Mouse (Mus musculus) monocyte, adult 5-6 weeks (primary cell): ENCODE measurements around the gene Tubb3. TPM values are rescaled to one million over a fixed set of nuclear protein-coding genes. Genes with fewer than 3 reads are reported as not detected.
"Not testable (repeated sequence)": the region's sequence is repeated elsewhere in the genome, so short reads cannot be mapped to it uniquely, and the experiment has no call there.

Source experiments
- ATAC-seq: fragments of 153-309, 156-312 bp; replicated peaks from 2 replicates; pipeline ENCODE4 v1.8.0; 2017; ENCODE audit warnings: mild to moderate bottlenecking; ENCODE audit not compliant: low TSS enrichment, insufficient number of reproducible peaks, severe bottlenecking, poor library complexity, low FRiP score
- total RNA-seq: library from RNA; stranded (forward); fragments of 200-1000, 200-491, 200-594 nt; gene quantifications from 3 replicates; pipeline ENCODE4 v1.2.3, GENCODE M21; 2017

Tubb3 gene
- total RNA-seq, 1 experiment from 2014 or later: 0.76 TPM

DNA sequence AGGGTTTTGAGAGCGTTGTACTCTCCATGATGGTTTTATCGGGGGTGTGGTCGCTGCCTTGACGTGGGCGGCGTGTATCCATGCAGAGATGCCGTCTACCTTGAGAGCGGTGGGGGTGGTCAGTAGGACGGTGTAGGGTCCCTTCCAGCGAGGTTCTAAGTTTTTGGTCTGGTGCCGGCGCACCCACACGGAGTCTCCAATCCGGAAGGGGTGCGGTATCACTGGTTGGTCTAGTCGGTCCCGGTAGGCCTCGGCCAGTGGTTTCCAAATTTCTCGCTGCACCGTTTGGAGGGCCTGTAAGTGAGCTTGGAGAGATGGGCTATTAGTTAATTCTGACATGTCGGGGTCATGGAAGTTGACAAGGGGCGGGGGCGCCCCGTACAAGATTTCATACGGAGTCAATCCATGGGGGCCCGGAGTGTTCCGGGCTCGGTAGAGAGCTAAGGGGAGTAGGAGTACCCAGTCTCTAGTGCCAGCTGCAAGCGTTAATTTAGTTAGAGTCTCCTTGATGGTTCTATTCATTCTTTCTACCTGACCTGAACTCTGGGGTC lies 17.2 kb downstream of the Tubb3 start:
- ATAC-seq: no peak

DNA sequence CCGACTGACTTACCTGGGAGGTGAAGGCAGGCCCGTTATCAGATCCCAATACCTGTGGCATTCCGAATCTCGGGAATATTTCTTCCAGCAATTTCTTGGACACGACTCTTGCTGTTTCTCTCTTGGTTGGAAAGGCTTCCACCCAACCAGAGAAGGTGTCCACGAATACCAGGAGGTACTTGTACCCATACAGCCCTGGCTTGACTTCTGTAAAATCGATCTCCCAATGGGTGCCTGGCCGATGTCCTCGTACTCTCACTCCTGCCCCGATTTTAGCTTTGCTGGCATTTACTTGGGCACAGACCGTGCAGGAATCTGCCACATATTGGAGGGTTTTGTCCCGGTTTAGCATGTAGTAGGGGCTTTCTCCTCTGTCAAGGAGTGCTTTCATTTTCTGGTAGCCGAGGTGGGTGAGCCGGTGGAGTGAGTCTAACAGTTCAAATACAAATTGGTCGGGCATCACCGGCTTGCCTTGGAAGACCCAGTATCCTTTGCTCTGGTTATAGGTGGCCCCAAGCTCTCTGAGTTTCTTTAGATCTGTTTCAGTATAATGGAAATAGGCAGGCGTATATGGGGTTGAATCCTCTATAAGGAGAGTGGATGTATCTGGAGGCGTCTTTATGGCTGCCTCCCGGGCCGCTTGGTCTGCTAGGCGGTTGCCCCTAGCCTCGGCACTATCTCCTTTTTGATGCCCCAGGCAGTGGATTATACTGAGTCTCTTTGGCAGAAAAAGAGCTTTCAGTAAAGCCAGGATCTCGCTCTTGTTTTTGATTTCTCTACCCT lies 17.9 kb downstream of the Tubb3 start:
- no peak for ATAC-seq

DNA sequence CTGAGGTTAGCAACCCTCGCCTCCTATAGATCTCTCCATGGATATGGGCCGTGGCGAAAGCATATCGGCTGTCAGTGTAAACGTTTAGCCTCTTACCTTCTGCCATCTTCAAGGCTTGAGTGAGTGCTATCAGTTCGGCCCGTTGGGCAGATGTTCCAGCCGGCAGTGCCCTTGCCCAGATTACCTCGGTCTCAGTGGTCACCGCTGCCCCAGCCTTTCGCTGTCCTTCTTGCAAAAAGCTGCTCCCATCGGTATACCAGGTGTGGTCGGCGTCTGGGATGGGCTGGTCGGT lies 18.4 kb downstream of the Tubb3 start:
- not testable (repeated sequence) for ATAC-seq

DNA sequence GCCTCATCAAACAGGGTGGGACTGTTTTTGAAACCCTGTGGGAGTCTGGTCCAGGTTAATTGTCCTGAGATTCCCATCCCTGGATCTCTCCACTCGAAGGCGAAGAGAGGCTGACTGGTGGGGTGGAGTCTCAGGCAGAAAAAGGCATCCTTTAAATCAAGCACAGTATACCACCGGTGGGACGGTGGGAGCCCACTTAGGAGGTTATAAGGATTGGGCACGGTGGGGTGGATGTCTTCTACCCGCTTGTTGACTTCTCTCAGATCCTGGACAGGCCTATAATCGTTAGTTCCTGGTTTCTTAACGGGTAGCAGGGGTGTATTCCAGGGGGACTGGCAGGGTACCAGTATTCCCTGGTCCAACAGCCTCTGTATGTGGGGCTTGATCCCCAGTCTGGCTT lies 19.7 kb downstream of the Tubb3 start:
- not testable (repeated sequence) for ATAC-seq

DNA sequence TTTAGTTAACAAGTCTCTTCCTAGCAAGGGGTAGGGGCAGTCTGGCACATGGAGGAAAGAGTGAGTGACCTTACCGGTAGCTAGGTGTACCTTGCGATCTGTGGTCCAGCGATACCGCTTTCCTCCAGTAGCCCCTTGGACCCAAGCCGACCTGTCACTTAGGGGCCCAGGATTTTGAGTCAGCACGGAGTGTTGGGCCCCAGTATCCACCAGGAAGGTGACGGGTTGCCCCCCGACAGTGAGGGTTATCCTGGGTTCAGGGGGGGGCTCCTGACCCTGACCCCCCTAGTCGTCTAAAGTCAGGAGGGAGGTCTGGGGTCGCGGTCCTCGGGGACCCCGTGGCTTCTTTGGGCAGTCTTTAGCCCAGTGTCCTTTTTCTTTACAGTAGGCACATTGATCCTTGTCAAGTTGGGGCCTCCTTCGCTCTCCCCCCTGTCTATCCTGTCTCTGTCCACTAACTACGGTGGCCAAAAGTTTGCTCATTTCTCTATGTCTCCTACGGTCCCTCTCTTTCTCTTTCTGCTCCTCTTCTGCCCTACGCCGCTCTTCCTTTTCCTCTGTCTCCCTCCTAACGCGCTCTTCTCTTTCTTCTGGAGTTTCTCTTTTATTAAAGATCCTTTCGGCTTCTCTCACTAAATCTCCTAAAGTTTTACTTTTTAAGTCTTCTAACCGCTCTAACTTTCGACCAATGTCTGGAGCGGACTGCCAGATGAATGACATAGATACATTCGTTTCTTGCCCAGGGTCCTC lies 20.6 kb downstream of the Tubb3 start:
- no peak for ATAC-seq

DNA sequence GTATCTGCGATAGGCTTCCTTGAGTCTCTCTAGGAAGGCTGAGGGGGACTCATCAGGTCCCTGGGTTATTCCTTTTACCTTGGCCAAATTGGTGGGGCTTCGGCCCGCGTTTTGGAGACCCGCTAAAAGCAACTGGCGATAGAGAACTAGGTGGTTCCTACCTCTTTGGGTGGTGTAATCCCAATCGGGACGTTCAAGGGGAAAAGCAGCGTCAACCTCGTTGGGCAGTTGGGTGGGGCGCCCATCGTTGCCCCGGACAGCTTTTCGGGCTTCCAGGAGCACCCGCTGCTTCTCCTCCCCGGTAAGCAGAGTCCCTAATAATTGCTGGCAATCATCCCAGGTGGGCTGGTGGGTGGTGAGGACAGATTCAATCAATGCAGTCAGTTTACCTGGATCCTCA lies 21.2 kb downstream of the Tubb3 start:
- no peak for ATAC-seq

DNA sequence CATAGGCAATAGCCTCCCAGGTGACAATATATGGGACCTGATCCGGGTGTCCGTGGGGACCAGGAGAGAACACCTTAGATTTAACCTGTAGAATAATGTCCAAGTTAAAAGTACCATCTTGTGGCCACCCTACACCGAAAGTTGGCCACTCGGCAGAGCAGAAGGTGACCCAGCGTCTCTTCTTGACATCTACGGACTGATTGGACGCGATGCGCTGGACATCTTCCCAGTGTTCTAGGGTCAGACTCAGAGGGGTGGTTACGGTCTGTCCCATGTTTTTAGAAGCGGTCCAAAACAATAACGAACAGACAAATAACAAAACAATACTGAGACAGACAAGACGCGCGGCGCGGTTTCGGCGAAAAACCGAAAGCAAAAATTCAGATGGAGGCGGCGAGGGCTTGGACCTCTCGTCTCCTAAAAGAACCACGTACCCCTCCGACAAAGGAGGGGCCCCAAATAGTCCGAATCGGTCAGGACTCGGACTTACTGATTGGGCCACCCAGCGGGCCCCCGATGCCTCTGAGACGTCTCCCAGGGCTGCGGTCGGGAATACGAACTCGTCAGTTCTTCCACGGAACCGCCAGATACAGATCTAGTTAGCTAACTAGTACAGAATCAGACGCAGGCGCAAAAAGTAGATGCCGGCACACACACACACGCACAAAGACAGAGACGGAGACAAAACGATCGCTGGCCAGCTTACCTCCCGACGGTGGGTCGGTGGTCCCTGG lies 22.2 kb downstream of the Tubb3 start:
- ATAC-seq: not testable (repeated sequence)

DNA sequence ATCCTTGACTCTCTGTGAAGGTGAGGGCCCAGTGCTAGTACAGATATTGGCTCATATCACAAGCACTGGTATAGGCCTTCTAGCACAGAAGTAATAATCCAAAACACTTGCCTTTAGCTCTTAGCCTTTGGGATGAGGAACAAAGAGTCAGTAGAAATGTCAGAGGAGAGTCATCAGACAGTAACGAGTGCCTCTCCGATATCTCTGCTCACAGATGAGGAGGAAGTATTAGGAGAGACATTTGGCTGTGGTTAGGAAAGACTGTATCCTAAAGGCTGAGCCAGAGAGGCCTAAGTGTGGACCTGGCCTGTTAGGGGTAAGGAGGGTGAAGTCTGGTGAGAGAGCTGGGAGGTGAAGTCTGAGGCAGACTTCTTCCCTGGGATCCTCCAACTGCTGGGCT lies 30.6 kb downstream of the Tubb3 start:
- ATAC-seq: no peak

DNA sequence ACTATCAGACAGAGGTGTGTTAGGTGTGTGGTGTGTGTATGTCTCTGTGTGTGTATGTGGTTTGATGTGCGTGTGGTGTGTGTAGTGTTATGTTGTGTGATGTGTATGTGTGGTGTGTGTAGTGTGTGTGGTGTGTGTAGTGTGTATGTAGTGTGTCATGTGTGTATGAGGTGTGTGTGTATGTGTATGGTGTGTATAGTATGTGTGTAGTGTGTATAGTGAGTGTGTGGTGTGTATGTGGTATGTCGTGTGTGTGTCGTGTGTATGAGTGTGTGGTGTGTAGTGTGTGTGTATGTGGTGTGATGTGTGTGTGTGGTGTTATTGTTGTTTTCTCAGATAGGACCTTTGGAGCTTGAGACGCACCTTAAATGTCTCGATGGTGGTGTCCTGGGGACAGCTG lies 31.1 kb downstream of the Tubb3 start:
- peak; percentile 2; the same call in 1 of the 2 replicates for ATAC-seq

DNA sequence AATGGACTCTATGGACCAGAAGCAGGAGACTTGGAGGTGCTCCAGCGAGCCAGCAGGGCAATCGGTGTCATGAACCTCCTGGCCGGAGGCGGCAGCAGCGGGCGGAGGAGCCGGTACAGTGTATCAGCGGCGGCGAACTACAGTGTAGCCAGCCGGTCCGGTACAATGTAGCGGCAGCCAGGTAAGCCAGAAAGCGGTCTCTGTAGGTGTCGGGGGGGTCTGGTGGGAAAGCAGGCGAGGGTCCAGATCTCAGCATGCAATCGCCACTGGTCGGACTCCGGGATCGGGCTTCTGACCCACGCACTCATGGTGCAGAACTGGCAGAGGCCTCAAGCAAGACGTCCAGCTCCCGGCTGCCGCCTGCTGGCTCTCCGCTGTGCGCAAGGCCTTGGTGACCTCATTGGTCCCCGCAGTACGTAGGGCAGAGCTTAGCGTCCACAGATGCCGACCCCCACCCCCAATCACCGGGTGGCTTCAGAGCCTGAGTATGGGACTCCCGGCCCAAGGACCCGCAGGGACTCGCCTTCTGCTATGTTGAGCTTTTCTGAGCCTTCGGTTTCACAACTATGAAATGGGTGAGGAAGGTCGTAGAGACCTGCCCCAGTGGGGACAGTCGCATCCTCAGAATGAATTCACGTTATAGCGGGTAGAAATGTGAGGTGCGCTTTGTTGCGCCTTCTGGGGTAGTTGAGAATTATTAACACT lies 31.8 kb downstream of the Tubb3 start:
- peak; percentile 88 for ATAC-seq

DNA sequence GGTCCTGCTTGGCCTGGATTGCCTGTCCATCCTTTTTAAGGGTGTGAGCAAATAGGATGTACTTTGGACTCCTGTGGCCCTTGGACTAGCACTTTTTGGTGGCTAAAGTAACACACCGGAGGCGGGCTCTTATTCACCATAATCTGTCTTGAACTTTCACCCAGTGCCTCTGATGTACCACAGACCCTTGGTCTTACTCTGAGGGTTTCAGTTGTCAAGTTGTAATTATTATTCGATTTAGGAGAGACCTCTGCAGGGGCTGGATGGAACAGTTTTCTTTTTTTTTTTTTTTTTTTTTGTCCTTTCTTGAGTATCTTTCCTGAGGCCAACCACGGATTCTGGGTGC lies 32.3 kb downstream of the Tubb3 start:
- no peak for ATAC-seq

DNA sequence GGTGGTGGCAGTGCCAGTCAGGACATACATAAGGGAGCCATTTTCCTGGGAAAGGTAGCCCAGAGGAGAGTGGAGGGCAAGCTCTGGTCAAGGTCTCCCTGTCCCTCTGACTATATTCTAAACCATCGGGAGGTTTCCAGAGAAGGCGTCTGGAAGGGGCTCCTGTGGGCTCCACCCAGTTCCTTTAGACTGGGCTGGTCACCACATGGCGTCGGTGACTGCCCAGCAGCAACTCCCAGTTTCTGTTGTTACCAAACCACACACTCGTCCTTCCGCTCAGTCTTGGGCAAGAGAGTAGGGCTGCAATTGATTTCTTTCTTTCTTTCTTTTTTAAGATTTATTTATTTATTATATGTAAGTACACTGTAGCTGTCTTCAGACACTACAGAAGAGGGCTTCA lies 32.9 kb downstream of the Tubb3 start:
- ATAC-seq: 0 out of 2 replicates have a peak, but pooled peaks have one; percentile 49

DNA sequence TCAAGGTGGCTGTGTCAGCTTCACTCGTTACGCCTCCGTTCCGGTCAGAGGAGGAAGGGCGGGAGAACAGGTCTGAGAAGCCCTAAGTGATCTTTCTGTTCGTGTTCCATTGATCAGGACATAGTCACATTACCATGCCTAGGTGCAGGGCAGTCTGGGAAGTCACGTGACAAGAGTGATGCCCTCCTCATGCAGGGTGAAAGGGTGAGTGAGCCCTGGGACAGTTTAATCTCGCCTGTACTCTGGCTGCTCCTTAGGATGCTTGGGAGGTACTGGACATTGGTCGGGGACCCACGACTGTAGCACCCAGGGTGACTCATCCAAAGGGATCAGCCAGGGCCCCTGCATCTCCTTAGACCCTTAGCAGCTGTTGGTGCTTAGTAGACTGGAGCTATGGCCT lies 34.8 kb downstream of the Tubb3 start:
- no peak for ATAC-seq

DNA sequence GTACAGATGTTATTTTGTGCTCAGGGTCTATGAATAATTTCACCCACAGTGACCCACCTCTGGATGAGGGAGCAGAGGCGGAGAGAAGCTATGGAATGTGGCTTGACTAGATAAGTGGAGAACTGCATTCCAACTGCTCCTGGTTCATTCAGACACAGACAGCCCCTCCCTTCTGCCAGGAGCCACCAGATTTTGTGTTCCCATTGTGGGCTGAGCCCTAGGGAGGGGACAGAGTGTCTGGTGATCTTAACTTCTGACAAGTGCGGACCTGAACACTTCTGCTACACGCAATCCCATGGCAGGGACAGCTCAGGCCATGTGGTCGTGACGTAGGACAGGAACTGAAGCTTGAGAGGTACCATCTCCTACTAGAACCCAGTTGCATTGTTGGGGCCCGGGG lies 35.6 kb downstream of the Tubb3 start:
- no peak for ATAC-seq

DNA sequence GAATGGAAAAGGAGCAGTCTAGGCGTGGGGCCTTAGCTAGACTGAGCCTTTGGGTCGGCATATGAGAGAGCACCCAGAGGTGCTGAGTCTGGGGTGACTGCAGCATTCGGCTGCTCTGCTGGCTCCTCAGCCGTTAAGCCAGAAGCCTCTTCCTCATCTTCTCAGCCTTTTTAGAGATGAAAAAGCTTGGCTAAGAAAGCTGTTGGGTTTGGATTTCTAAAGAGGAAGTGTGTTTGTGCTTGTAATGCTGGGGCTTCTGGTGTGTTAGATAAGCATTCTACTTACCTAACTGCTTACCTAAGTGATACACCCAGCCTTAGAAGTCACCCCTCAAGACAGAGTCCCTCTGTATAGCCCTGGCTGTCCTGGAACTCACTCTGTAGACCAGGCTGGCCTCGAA lies 39.6 kb downstream of the Tubb3 start:
- ATAC-seq: no peak

DNA sequence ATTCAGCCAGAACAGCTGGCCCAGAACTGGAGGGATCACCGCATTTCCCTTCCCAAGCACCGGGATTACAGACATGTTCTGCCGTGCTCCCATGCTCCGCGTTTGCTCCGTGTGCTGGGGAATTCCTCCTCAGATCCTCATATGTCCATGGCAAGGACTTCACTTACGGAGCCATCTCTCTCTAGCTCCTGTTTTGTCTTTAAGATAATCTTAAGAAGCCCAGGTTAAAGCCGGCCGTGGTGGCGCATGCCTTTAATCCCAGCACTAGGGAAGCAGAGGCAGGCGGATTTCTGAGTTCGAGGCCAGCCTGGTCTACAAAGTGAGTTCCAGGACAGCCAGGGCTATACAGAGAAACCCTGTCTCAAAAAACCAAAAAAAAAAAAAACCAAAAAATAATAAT lies 40.5 kb downstream of the Tubb3 start:
- not testable (repeated sequence) for ATAC-seq

DNA sequence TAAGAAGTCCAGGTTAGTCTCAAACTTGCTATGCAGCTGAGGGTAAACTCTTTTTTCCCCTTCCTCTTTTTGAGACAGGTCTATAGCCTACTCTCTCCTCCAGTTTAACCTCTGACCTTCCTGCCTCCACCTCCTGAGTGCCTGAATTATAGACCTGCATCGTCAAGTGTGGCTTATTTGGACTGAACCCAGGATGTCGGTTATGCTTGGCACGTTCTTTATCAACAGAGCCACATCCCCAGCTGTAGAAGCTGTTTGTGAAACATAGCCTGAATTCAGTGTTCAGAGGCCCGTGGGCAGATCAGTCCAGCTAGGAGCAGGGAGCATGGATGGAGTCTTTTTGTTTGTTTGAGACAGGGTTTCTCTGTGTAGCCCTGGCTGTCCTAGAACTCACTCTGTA lies 40.9 kb downstream of the Tubb3 start:
- no peak for ATAC-seq

DNA sequence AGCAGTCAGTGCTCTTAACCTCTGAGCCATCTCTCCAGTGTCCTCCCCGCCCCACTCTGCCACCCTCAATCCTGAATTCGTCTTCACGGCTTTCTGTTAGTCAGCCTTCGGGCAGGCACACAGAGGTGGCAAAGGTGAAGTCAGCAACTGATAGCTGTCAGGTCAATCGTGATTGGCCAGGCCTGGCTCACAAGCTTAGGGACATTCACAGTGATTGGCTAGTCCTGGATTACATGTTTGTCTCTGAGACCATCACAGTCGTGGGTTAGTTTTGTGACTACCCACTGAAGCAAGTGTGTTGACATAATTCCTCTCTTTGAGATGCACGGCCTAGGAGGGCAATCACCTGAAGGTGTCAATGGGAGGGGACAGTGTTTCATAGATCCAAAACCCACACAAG lies 42.1 kb downstream of the Tubb3 start:
- ATAC-seq: no peak

DNA sequence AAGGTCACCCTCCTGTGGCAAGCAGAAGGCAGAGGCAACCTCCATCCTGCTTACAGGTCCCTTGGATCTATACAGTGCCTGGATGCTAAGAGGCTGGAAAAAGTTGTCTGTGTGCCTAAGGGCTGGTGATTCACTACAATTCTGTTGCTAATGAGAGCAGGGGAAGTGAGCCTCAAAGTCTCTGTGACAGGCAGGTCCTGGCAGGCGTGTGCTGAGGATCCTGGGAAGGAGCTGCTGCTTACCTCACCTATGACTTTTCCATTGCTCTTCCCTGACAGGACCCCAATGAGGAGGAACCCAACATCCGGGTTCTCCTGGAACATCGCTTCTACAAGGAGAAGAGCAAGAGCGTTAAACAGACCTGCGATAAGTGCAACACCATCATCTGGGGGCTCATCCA lies 42.7 kb downstream of the Tubb3 start:
- ATAC-seq: no peak
